Mouse (Mus musculus) bone marrow, adult 2 months (tissue): ENCODE results near the gene Zfp809. TPM values are rescaled to one million over a fixed set of nuclear protein-coding genes. Genes with fewer than 3 reads are reported as not detected.

Source experiments
- H3K27ac ChIP-seq: fragments of 200-500 bp; 2 replicates; pipeline ENCODE4 v1.5.1; 2012; ENCODE audit warnings: low read depth, mild to moderate bottlenecking, control low read depth, inconsistent platforms, low read length; ENCODE audit not compliant: control insufficient read depth, poor library complexity, insufficient read depth
- H3K4me1 ChIP-seq: fragments of 200-500 bp; 2 replicates; pipeline ENCODE4 v1.6.1; 2011; ENCODE audit warnings: low read length; ENCODE audit not compliant: control insufficient read depth, insufficient read depth
- H3K4me3 ChIP-seq: fragments of 200-500 bp; replicated peaks from 2 replicates; pipeline ENCODE3; 2011; ENCODE audit warnings: mild to moderate bottlenecking, low read depth, low read length, control low read depth; ENCODE audit not compliant: control insufficient read depth
- CTCF ChIP-seq: fragments of 200-500 bp; IDR thresholded peaks from 2 replicates; pipeline ENCODE4 v1.5.1; 2011; ENCODE audit warnings: low read length, control low read depth; ENCODE audit not compliant: control insufficient read depth, insufficient read depth
- POLR2A ChIP-seq: fragments of 200-500 bp; IDR thresholded peaks from 2 replicates; pipeline ENCODE4 v1.6.1; 2011; ENCODE audit warnings: low read depth, mild to moderate bottlenecking, control low read depth, low read length, borderline replicate concordance; ENCODE audit not compliant: control insufficient read depth
- WGBS: fragments of 180-500 bp; shearing (Covaris S2); methylation state at CpG from one replicate; pipeline ENCODE4 v1.1.7; 2018; 5-methylcytosine and 5-hydroxymethylcytosine counted together
- polyA plus RNA-seq: library from polyadenylated mRNA; stranded (reverse); fragments of >200 nt; gene quantifications from 2 replicates; pipeline ENCODE4 v1.2.4, GENCODE M21; 2011; ENCODE audit warnings: low replicate concordance; ENCODE audit not compliant: missing spikeins, insufficient read depth, insufficient read length

Zfp809 gene
- 12.2 and 29.0 TPM in 2 replicates for polyA plus RNA-seq

- under 1% methylated on average over 35 of the region's 35 CpGs for WGBS
- Histone ChIP-seq H3K4me3 (peak within 1 kb of the TSS; percentile 87), H3K4me1 (peaks cover 1% of the 10 kb centered on the region; the same call in 1 of the 2 replicates), H3K27ac (peak within 1 kb of the TSS; percentile 95)
- peak; percentile 83 for TF ChIP-seq CTCF
- peak; percentile 83 for TF ChIP-seq POLR2A
Measured at GRCm38 (mm10) chr9:22225581-22226388, at the start of gene Zfp809. TSS of gene Zfp809 (plus strand) at chr9:22225714.

GRCm38 (mm10) chr9:22188025-22188611 is 37.4 kb upstream of the Zfp809 start, which contains the start of gene Zfp872:
TSS of gene Zfp872 (plus strand) at chr9:22188090.
- Histone ChIP-seq H3K4me3 (no peak within 1 kb of the TSS), H3K27ac (no peak within 1 kb of the TSS; the same call in 1 of the 2 replicates), H3K4me1 (no peaks in the 10 kb centered on the region)
- TF ChIP-seq CTCF (no peak), POLR2A (no peak)
- WGBS: 22% methylated on average over 43 of the region's 43 CpGs

- WGBS: 47% methylated on average over 5 of the region's 5 CpGs
- no peak overlapping the region for H3K27ac ChIP-seq
- H3K4me1 ChIP-seq: no peaks in the 10 kb centered on the region; the same call in 1 of the 2 replicates
- TF ChIP-seq POLR2A: no peak
- TF ChIP-seq CTCF: no peak
- no peak overlapping the region for H3K4me3 ChIP-seq
Measured at GRCm38 (mm10) chr9:22196412-22196811, 29.1 kb upstream of the Zfp809 start.

GRCm38 (mm10) chr9:22213785-22214194 is 11.7 kb upstream of the Zfp809 start:
- Histone ChIP-seq H3K4me3 (no peak overlapping the region), H3K27ac (no peak overlapping the region), H3K4me1 (no peaks in the 10 kb centered on the region)
- no peak for TF ChIP-seq CTCF
- TF ChIP-seq POLR2A: no peak
- WGBS: 60% methylated on average over 2 of the region's 2 CpGs

GRCm38 (mm10) chr9:22214549-22214948 is 11.0 kb upstream of the Zfp809 start:
- H3K27ac ChIP-seq: no peak overlapping the region
- WGBS: 30% methylated on average over 2 of the region's 2 CpGs
- H3K4me1 ChIP-seq: no peaks in the 10 kb centered on the region
- H3K4me3 ChIP-seq: no peak overlapping the region
- TF ChIP-seq CTCF (no peak), POLR2A (no peak)

GRCm38 (mm10) chr9:22216705-22217104 is 8.8 kb upstream of the Zfp809 start:
- Histone ChIP-seq H3K27ac (no peak overlapping the region), H3K4me1 (no peaks in the 10 kb centered on the region), H3K4me3 (no peak overlapping the region)
- TF ChIP-seq POLR2A (no peak), CTCF (no peak)
- 62% methylated on average over 3 of the region's 3 CpGs for WGBS

- no peak for TF ChIP-seq POLR2A
- no peak for TF ChIP-seq CTCF
- Histone ChIP-seq H3K4me3 (no peak overlapping the region), H3K4me1 (no peaks in the 10 kb centered on the region), H3K27ac (no peak overlapping the region)
- 56% methylated on average over 6 of the region's 8 CpGs for WGBS
Measured at GRCm38 (mm10) chr9:22217858-22218493, 7.5 kb upstream of the Zfp809 start.

- TF ChIP-seq CTCF (no peak), POLR2A (no peak)
- Histone ChIP-seq H3K27ac (no peak overlapping the region), H3K4me3 (no peak overlapping the region), H3K4me1 (peaks cover 1% of the 10 kb centered on the region; the same call in 1 of the 2 replicates)
- WGBS: 95% methylated on average over 4 of the region's 4 CpGs
Measured at GRCm38 (mm10) chr9:22224066-22224465, 1.4 kb upstream of the Zfp809 start.
